Mouse (Mus musculus): ENCODE results near the gene Cttnbp2nl.

GRCm38 (mm10) chr3:105017314-105017713, 35.6 kb downstream of the Cttnbp2nl start:
- no peak for TF ChIP-seq GATA1 (IDR thresholded peaks at IDR 0.05; ENCODE audit: borderline replicate concordance, low read length)
- no peak for TF ChIP-seq FLI1 (IDR thresholded peaks at IDR 0.05; ENCODE audit: low read length)
